Mouse (Mus musculus): Measurements from ENCODE around the gene Csrp1. TPM values are rescaled to one million over a fixed set of nuclear protein-coding genes. Genes with fewer than 3 reads are reported as not detected.

Csrp1 gene
- polyA plus RNA-seq, 1 experiment = 33.7 TPM

DNA sequence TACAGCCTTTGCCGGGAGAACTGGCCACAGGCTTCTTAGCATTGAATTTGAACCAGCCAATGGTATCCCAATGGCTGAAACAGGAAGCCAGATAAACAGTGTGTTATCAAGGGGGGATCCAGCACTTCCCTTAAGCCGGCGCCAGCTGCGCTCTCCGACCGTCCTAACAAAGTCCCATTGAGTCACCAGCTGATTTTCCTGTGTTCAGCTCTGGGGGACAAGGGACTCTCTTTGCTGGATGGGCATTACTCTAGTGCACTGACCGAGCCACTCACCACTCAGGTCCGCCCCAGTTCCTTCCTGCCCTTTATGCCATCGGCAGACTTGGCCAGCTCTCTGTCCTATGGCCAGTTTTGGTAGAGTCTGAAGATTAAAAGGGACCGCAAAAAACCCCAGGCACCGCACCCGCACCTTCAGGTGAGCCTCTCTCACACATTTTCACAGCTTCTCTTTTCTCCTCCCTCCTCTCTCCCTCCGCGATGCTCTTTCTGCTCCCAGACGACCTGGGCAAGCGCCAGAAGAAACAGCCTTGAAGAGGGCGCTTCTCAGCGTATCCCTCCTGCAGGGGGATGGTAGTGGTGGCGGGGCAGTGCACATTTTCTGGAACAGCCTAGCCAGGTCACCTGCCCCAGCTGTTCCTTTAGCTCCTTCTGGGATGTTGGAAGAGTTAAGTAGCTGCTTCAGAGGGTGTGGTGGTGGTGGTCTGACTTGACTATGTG lies 32.9 kb upstream of the Csrp1 start:
- peaks cover 13% of the 10 kb centered on the region for H3K4me1 ChIP-seq (ENCODE audit: control insufficient read depth, insufficient read depth, insufficient read length, low read length)
- peak overlapping the region; percentile 88 for H3K27ac ChIP-seq (replicated peaks; ENCODE audit: low read depth, low read length)
- H3K4me3 ChIP-seq (ENCODE audit: insufficient read depth, low read depth, low read length) = peak overlapping the region; percentile 86

DNA sequence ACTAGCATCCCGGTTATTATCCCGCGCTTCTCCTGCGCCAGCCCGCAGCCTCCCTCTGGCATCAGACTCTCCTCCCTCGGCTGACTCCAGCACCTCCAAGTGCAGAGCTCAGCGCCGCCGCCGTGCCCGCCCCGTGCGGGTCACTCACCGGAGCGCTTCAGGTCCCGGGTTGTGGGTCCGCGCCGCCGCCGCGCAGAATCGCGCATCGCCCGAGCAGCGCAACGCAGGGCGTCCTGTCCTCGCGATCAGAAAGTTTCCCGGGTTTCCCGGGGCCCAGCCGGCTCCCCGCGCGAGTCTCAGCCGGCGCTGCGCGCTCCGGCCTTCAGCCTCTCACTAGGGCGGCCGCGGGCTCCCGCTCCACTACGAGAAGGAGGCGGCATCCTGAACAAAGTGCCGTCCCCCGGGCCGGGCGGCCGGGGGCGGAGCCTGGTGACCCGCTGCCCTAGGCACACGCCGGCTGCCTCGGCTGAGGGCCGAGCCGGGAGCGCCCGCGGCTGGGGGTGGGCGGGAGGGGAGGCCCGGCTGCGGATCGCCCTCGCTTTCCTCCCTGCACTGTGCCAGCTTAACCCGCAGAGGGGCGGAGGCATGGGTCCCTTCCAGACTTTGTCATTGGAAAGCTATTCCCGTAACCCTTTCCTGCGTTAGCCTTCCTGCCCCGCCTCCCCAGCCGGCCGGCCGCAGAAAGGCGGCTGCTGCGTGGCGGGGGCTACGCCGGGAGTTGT lies 31.9 kb upstream of the Csrp1 start:
- H3K4me1 ChIP-seq (ENCODE audit: control insufficient read depth, insufficient read depth, insufficient read length, low read length) = peaks cover 13% of the 10 kb centered on the region
- peak overlapping the region; percentile 92 for H3K27ac ChIP-seq (replicated peaks; ENCODE audit: low read depth, low read length)
- peak overlapping the region; percentile 86 for H3K4me3 ChIP-seq (ENCODE audit: insufficient read depth, low read depth, low read length)

DNA sequence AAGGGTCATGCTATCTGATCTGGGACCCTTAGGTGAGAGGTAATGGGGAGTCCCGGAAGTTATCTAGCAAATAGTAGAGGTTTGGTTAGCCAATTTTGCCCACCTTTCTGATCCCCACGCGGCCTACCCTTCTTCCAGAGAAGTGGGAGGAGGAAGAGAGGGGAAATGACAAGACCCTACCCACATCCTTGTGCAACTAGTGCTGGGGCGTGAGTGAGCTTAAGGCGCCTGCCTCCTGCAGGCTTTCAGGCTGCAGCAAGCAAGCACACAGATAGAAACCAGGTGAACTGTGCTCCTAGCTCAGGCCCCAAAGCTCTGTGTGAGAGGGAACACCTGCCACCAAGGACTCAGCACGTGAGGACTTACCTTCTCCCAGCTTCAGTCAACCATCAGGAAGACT lies 31.2 kb upstream of the Csrp1 start:
- Histone ChIP-seq H3K27ac (replicated peaks; ENCODE audit: low read depth, low read length) (peak overlapping the region; percentile 92), H3K4me1 (ENCODE audit: control insufficient read depth, insufficient read depth, insufficient read length, low read length) (peaks cover 13% of the 10 kb centered on the region), H3K4me3 (ENCODE audit: insufficient read depth, low read depth, low read length) (peak overlapping the region; percentile 86)

DNA sequence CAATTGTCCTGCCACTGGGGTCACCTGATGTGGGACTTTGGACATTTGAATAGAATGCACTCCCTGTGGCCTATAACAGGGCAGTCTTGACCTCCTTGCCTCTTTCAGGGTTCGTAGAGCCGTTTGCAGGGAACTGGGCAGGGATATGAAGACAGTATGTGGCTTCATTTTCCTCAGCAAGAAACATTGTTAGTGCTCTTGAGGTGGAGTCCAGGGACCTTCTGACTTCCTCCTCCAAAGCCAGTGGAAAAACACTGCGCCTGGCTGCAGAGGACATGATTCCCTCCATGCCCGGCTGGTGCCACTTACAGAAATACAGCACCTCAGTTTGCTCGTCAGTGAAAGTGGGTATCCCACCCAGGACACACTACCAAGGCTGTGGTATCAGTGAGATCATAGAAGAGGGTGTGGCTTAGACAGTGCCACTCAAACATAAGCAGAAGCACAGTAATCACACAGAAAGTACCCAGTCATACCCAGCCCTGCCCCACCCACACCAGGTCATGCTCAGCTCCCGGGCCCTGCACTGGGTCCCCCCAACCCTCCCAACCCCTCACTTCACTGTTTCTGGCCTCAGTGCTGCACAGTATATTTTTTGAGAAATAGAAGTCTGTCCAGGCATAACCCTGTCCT lies 29.0 kb upstream of the Csrp1 start:
- Histone ChIP-seq H3K4me3 (ENCODE audit: insufficient read depth, low read depth, low read length) (no peak overlapping the region), H3K27ac (replicated peaks; ENCODE audit: low read depth, low read length) (peak overlapping the region; percentile 72), H3K4me1 (ENCODE audit: control insufficient read depth, insufficient read depth, insufficient read length, low read length) (peaks cover 7% of the 10 kb centered on the region)

DNA sequence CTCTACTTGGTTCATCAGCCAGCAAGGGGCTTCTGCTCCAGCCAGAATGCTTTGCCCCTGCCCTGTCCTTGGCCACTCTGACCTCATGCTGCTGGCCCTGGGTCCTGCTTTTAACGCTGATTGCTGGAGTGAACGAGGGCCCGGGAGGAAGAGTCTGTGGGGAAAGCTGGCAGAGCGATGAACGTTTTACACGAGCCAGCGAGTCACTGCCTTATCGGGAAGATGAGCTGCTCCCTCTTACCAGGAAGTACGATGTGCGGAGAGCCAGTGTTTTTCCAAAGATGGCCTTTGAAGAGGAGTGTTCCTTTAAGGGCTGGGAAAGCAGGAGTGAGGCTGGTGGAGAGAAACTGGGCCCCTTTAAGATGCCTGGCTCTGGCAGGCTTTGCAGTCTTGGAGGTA lies 28.4 kb upstream of the Csrp1 start:
- H3K4me3 ChIP-seq (ENCODE audit: insufficient read depth, low read depth, low read length) = no peak overlapping the region
- peaks cover 6% of the 10 kb centered on the region for H3K4me1 ChIP-seq (ENCODE audit: control insufficient read depth, insufficient read depth, insufficient read length, low read length)
- peak overlapping the region; percentile 55 for H3K27ac ChIP-seq (replicated peaks; ENCODE audit: low read depth, low read length)

DNA sequence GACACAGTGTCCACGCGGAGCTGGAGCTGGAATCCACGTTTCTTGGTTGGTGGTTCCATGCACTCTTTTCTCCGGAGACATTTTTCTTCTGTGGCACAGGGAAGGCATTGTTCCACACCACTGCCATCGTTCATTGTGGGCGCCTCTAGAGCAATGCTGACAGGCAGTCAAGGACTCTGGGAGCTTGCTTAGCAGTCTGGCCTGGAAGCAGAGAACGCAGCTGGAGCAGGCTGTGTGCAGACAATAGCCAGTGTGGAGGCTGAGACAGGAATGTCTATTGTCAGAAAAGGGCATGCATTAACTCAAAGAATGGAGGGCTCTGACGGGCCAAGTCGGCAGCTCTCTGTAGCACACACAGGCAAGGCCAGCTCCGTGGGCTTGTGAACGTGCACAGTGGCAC lies 25.7 kb upstream of the Csrp1 start:
- H3K27ac ChIP-seq (replicated peaks; ENCODE audit: low read depth, low read length) = no peak overlapping the region
- peaks cover 9% of the 10 kb centered on the region for H3K4me1 ChIP-seq (ENCODE audit: control insufficient read depth, insufficient read depth, insufficient read length, low read length)
- no peak overlapping the region for H3K4me3 ChIP-seq (ENCODE audit: insufficient read depth, low read depth, low read length)

DNA sequence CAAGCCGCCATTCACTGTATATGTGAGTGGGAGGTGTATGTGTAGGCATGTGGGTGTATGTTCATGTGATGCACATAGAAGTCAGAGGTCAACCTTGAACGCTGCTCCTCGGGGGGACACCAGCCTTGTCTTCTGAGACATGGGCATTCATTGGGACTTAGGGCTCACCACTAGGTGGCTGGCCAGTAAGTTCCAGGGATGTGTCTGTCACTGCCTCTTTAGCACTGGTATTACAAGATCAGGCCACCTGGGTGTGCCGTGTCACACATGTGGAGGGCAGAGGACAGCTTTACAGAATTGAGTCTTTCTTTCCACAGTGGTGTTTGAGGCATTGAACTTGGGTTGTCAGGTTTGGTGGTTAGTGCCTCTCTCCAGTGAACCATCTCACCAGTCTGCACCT lies 22.4 kb upstream of the Csrp1 start:
- no peak overlapping the region for H3K4me3 ChIP-seq (ENCODE audit: insufficient read depth, low read depth, low read length)
- H3K27ac ChIP-seq (replicated peaks; ENCODE audit: low read depth, low read length) = no peak overlapping the region
- 0 out of 2 replicates have a peak, but pooled peaks cover 3% of the 10 kb centered on the region for H3K4me1 ChIP-seq (ENCODE audit: control insufficient read depth, insufficient read depth, insufficient read length, low read length)

DNA sequence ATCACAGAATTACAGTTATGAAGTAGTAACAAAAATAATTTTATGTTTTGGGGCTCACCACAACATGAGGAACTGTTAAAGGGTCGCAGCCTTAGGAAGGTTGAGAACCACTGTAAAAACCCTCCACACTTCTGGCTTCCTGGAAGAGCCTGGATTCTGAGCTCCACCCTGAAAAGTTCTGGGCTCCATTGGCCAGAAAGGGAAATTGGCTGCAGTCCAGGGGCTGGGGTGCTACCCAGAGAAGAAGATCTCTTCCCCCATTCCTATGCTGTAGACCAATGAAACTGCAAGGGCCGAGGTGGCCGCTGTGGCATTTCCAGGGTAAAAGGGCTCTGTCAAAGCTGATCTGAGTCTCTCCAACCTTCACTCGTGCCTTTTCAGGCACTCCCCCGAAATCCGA lies 21.8 kb upstream of the Csrp1 start:
- 0 out of 2 replicates have a peak, but pooled peaks cover 3% of the 10 kb centered on the region for H3K4me1 ChIP-seq (ENCODE audit: control insufficient read depth, insufficient read depth, insufficient read length, low read length)
- H3K27ac ChIP-seq (replicated peaks; ENCODE audit: low read depth, low read length) = no peak overlapping the region
- no peak overlapping the region for H3K4me3 ChIP-seq (ENCODE audit: insufficient read depth, low read depth, low read length)

DNA sequence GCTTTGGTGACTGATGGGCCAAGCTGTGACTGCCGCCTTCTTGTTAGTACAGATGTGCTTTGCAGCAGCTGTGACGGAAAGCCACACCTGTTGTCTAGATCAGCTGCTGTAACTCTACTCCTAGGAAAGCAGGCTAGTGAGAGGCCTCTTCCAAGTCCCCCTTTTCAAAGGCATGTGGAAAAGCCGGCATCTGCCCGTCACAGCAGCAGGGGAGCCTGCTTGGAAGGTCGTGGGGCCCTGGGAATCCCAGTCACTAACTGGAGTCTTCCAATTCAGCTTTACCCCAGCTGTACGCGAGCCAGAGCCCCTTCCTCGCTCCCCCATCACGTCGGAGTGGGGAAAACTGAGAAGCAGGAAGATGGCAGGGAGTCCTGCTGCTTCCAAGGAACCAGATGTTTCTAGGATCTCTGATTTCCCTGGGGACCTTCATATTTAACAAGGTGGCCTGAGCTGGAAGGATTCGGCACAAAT lies 21.4 kb upstream of the Csrp1 start:
- no peak overlapping the region for H3K4me3 ChIP-seq (ENCODE audit: insufficient read depth, low read depth, low read length)
- peak overlapping the region; percentile 32 for H3K27ac ChIP-seq (replicated peaks; ENCODE audit: low read depth, low read length)
- 0 out of 2 replicates have a peak, but pooled peaks cover 3% of the 10 kb centered on the region for H3K4me1 ChIP-seq (ENCODE audit: control insufficient read depth, insufficient read depth, insufficient read length, low read length)

DNA sequence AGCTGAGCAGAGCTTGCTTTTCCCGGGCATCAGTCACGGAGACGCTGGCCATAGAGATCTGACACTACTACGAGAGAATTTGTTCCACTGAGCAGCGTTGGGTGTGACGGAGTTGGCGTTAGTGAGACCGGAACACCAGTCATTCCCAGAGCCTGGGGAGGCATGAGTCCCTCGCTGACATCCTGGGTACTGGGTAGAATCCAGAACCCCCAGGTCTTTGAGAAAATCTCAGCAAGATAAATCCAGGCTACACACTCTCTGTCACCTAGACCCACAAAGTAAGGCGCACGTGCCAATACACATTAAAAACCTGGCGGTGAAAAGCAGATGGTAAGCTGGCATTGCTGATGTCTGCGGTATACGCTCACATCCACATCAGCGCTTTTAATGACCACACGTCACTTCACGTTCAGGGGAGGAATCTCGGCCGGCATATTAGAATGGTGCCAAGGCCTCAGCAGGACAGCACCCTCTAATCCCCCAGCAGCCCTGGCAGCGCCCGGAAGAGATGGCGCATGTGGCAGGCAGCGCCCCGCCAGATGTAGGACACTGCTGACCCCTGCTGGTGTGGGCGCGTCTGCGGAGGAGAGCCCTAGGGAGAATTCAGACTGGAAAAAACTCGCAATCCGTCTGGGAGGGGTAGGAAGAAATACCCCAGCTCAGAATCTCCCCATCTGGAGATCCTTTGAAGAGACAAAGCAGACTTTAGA lies 20.7 kb upstream of the Csrp1 start:
- peak overlapping the region; percentile 36 for H3K4me3 ChIP-seq (ENCODE audit: insufficient read depth, low read depth, low read length)
- peak overlapping the region; percentile 32 for H3K27ac ChIP-seq (replicated peaks; ENCODE audit: low read depth, low read length)
- H3K4me1 ChIP-seq (ENCODE audit: control insufficient read depth, insufficient read depth, insufficient read length, low read length) = 0 out of 2 replicates have a peak, but pooled peaks cover 3% of the 10 kb centered on the region

DNA sequence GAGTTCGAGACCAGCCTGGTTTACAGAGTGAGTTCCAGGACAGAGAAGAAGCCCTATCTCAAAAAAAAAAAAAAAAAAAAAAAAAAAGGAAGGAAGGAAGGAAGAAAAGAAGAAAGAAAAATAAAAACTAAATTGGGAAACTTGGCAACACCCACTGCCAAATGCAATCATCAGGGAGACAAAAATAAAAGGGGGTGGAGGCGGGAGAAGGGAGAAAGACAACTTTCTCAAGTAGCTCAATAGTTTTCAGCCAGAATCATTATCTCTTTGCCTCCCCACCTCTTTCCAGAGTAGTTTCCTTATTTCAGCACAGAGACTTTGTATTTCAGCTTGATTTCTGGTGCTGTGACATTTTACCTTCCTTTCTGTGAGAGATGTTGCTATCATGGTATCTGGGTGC lies 20.0 kb upstream of the Csrp1 start:
- no peak overlapping the region for H3K27ac ChIP-seq (replicated peaks; ENCODE audit: low read depth, low read length)
- H3K4me1 ChIP-seq (ENCODE audit: control insufficient read depth, insufficient read depth, insufficient read length, low read length) = 0 out of 2 replicates have a peak, but pooled peaks cover 3% of the 10 kb centered on the region
- H3K4me3 ChIP-seq (ENCODE audit: insufficient read depth, low read depth, low read length) = no peak overlapping the region

DNA sequence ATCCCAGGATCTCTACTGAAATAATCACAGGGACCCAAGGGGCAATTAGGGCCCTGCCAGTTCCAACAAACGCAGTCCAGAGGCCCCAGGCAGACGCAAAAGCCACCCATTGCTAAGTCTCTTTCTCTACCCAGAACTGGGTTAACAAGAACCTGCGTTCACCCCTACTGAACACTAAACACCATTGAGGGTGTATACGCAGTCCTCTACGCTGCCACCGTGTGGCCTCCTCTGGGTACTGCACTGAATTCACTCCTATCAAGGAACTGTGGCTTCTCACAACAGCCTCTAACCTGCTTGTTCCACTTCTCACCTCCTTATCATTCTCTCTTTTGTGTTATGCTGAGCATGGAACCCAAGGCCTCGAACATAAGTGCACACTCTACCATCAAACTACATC lies 19.3 kb upstream of the Csrp1 start:
- no peak overlapping the region for H3K27ac ChIP-seq (replicated peaks; ENCODE audit: low read depth, low read length)
- H3K4me1 ChIP-seq (ENCODE audit: control insufficient read depth, insufficient read depth, insufficient read length, low read length) = 0 out of 2 replicates have a peak, but pooled peaks cover 3% of the 10 kb centered on the region
- H3K4me3 ChIP-seq (ENCODE audit: insufficient read depth, low read depth, low read length) = no peak overlapping the region

DNA sequence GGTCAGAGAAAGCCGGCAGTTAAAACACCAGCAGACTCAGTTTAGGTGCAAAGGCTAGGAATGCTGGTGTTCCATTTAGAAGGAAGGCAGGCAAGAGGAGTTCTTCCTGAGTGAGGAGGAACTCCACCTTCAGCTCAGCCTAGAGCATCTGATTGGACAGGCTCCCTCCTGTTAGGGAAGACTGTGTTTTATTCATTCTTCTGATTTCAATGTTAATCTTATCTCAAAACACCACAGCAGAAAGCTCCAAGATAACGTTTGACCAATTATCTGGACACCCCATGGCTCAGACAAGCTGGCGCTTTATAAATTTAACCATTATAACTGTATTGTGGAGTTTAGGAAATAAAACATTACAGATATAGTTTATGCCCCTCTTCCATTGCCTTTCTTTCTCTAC lies 18.5 kb upstream of the Csrp1 start:
- H3K4me1 ChIP-seq (ENCODE audit: control insufficient read depth, insufficient read depth, insufficient read length, low read length) = 0 out of 2 replicates have a peak, but pooled peaks cover 3% of the 10 kb centered on the region
- H3K27ac ChIP-seq (replicated peaks; ENCODE audit: low read depth, low read length) = no peak overlapping the region
- H3K4me3 ChIP-seq (ENCODE audit: insufficient read depth, low read depth, low read length) = no peak overlapping the region

DNA sequence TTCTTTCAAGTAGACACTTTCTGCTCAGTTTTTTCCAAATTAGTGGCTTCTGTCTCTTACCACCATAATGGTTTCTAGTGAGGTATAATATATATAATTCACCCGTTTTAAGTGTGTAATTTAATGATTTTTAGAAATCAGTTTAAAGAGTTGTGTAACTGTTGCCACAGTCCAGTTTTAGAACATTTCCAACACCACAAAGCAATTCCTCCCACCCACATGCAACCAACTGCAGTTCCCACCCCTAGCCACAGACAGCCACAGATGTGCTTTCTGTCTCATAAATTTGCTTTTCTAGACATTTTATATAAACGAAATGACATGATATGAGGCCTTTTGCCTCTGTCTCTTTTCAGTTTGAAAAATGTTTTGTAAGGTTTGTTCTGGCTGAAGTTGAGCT lies 17.1 kb upstream of the Csrp1 start:
- Histone ChIP-seq H3K27ac (replicated peaks; ENCODE audit: low read depth, low read length) (no peak overlapping the region), H3K4me3 (ENCODE audit: insufficient read depth, low read depth, low read length) (no peak overlapping the region)

DNA sequence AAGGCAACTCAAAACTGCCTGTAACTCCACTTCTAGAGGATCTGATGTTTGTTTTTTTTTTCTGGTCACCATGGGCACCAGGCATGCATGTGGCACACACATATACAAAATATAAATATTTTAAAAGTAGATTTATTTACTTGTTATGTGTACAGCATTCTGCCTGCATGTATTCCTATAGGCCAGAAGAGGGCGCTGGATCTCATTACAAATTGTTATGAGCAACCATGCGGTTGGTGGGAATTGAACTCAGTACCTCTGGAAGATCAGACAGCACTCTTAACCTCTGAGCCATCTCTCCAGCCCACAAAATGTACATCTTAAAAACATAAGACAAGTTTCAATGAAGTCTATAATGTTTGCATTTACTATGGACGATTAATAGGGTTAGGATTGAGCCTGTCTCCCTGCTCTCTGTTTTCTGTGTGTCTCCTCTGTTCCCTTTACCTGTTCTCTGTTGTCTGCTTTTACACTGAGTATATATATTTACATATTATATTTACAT lies 15.5 kb upstream of the Csrp1 start:
- H3K4me3 ChIP-seq (ENCODE audit: insufficient read depth, low read depth, low read length) = no peak overlapping the region
- no peaks in the 10 kb centered on the region for H3K4me1 ChIP-seq (ENCODE audit: control insufficient read depth, insufficient read depth, insufficient read length, low read length)

More for the DNA sequence above, 17.1 kb upstream of the Csrp1 start:
- 0 out of 2 replicates have a peak, but pooled peaks cover 3% of the 10 kb centered on the region for H3K4me1 ChIP-seq (ENCODE audit: control insufficient read depth, insufficient read depth, insufficient read length, low read length)

More for the DNA sequence above, 15.5 kb upstream of the Csrp1 start:
- H3K27ac ChIP-seq (replicated peaks; ENCODE audit: low read depth, low read length) = no peak overlapping the region

Measured in brown adipose tissue, adult 24 weeks (tissue).